Mouse (Mus musculus) layer of hippocampus, adult 2 months (tissue): ENCODE measurements around the gene Tada2a. TPM values are rescaled to one million over a fixed set of nuclear protein-coding genes. Genes with fewer than 3 reads are reported as not detected.

Experiments
- DNase-seq, 2 experiments: peaks; one replicate each; pipeline ENCODE4 v3.0.0; 2022; ENCODE audit warnings: low spot score in 2 of 2
- H3K27ac ChIP-seq: fragments of 200-600 bp; 2 replicates; pipeline ENCODE4 v1.8.1; 2022
- H3K4me3 ChIP-seq: fragments of 200-600 bp; 2 replicates; pipeline ENCODE4 v1.8.1; 2022; ENCODE audit warnings: mild to moderate bottlenecking
- CTCF ChIP-seq: fragments of 200-600 bp; conservative IDR thresholded peaks from 2 replicates; pipeline ENCODE4 v1.8.1; 2022; ENCODE audit warnings: antibody characterized with exemption, mild to moderate bottlenecking, moderate library complexity
- total RNA-seq, 2 experiments: library from RNA; stranded (reverse); gene quantifications; 2 replicates each; pipeline ENCODE4 v1.2.3; 2021

The Tada2a gene
- total RNA-seq, 2 experiments from 2014 or later: 33.0 to 33.8 TPM

GRCm38 (mm10) chr11:84141752-84142151, 12.4 kb upstream of the Tada2a start:
- no peak overlapping the region for H3K27ac ChIP-seq
- peak; percentile 90 for TF ChIP-seq CTCF
- peak in 1 of 2 experiments; percentile 64 for DNase-seq
- H3K4me3 ChIP-seq: no peak overlapping the region

GRCm38 (mm10) chr11:84136453-84136852, 7.1 kb upstream of the Tada2a start:
- Histone ChIP-seq H3K27ac (no peak overlapping the region), H3K4me3 (no peak overlapping the region)
- no peak for DNase-seq
- TF ChIP-seq CTCF: no peak

GRCm38 (mm10) chr11:84134331-84134860, 5.0 kb upstream of the Tada2a start:
- H3K4me3 ChIP-seq: no peak overlapping the region
- no peak overlapping the region for H3K27ac ChIP-seq
- no peak for DNase-seq
- TF ChIP-seq CTCF: peak; percentile 47

GRCm38 (mm10) chr11:84129799-84130185, 392 bp upstream of the Tada2a start:
- Histone ChIP-seq H3K4me3 (peak overlapping the region; percentile 81), H3K27ac (peak overlapping the region; percentile 88)
- no peak for DNase-seq
- TF ChIP-seq CTCF: no peak

- Histone ChIP-seq H3K4me3 (no peak overlapping the region), H3K27ac (no peak overlapping the region)
- TF ChIP-seq CTCF: peak; percentile 48
- no peak for DNase-seq
Observed at GRCm38 (mm10) chr11:84127977-84128376, 1.4 kb downstream of the Tada2a start.

GRCm38 (mm10) chr11:84121051-84121956, 8.1 kb downstream of the Tada2a start:
- Histone ChIP-seq H3K27ac (peak overlapping the region; percentile 16), H3K4me3 (no peak overlapping the region)
- DNase-seq: no peak
- no peak for TF ChIP-seq CTCF

- H3K4me3 ChIP-seq: no peak overlapping the region
- no peak for TF ChIP-seq CTCF
- H3K27ac ChIP-seq: no peak overlapping the region
- DNase-seq: no peak
Observed at GRCm38 (mm10) chr11:84117431-84117830, 12.0 kb downstream of the Tada2a start.

- H3K4me3 ChIP-seq: no peak overlapping the region
- DNase-seq: no peak
- peak; percentile 76 for TF ChIP-seq CTCF
- no peak overlapping the region for H3K27ac ChIP-seq
Observed at GRCm38 (mm10) chr11:84116221-84116620, 13.2 kb downstream of the Tada2a start.

GRCm38 (mm10) chr11:84115646-84116045, 13.8 kb downstream of the Tada2a start:
- H3K4me3 ChIP-seq: no peak overlapping the region
- DNase-seq: no peak
- no peak for TF ChIP-seq CTCF
- H3K27ac ChIP-seq: no peak overlapping the region

GRCm38 (mm10) chr11:84113623-84114022, 15.8 kb downstream of the Tada2a start:
- Histone ChIP-seq H3K4me3 (no peak overlapping the region), H3K27ac (peak overlapping the region; percentile 6; the same call in 1 of the 2 replicates)
- no peak for TF ChIP-seq CTCF
- no peak for DNase-seq

- DNase-seq: no peak
- no peak overlapping the region for H3K4me3 ChIP-seq
- H3K27ac ChIP-seq: no peak overlapping the region
- TF ChIP-seq CTCF: no peak
Observed at GRCm38 (mm10) chr11:84107137-84107536, 22.3 kb downstream of the Tada2a start.

- DNase-seq: no peak
- no peak overlapping the region for H3K27ac ChIP-seq
- no peak overlapping the region for H3K4me3 ChIP-seq
- no peak for TF ChIP-seq CTCF
Observed at GRCm38 (mm10) chr11:84104036-84104435, 25.4 kb downstream of the Tada2a start.

- no peak for TF ChIP-seq CTCF
- H3K27ac ChIP-seq: no peak overlapping the region
- no peak overlapping the region for H3K4me3 ChIP-seq
- no peak for DNase-seq
Observed at GRCm38 (mm10) chr11:84101182-84101581, 28.2 kb downstream of the Tada2a start.
